Mouse (Mus musculus): ENCODE data around the gene Tent2. TPM values are rescaled to one million over a fixed set of nuclear protein-coding genes. Genes with fewer than 3 reads are reported as not detected.
"Not testable (repeated sequence)": the region's sequence is repeated elsewhere in the genome, so short reads cannot be mapped to it uniquely, and the experiment has no call there.

Tent2 gene
- polyA plus RNA-seq, 2 experiments: 23.3 to 35.8 TPM

DNA sequence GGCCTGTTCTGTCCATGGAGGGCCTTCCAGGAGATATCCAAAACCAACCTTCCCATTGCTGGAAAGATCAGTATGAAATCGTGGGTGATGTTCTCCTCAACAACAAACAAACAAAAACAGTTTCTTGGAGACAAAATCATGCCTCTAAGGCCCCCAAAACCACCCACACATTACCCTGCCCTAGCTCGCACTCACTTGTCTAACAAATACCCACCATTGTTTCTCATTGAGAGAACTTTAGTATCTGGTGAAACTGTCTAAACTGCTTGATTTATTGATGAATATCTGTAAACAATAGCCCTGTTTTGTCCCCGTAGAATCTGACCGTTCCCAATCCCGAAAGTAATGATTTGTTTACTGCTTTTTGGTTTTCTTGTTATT is 451 bp upstream of the Tent2 start:
- 47% methylated on average over 5 of the region's 5 CpGs for WGBS (ENCODE audit: insufficient replicate concordance)
- Histone ChIP-seq H3K4me2 (ENCODE audit: low read depth) (peak overlapping the region; percentile 64), H3K9me3 (ENCODE audit: control insufficient read depth, low read length) (no peaks in the 10 kb centered on the region), H3K27ac (peak overlapping the region; percentile 32), H3K9ac (replicated peaks) (peak overlapping the region; percentile 15), H3K36me3 (replicated peaks; ENCODE audit: control insufficient read depth, insufficient read depth, low read depth) (no peaks in the 10 kb centered on the region), H3K4me3 (ENCODE audit: insufficient read depth in 1 of 2, low read depth in 2 of 2, low read length in 2 of 2) (peak overlapping the region; percentile 95 to 98), H3K27me3 (ENCODE audit: control insufficient read depth, insufficient read depth, low read length) (no peaks in the 10 kb centered on the region), H3K4me1 (replicated peaks; ENCODE audit: control insufficient read depth in 2 of 2, insufficient read depth in 2 of 2, low read length in 1 of 2) (peaks cover 5 to 13% of the 10 kb centered on the region in 2 experiments)
- ATAC-seq (ENCODE audit: insufficient read depth) (peak; percentile 19), DNase-seq (ENCODE audit: low read depth in 3 of 3, low spot score in 3 of 3) (no peak)
- TF ChIP-seq EP300 (IDR thresholded peaks at IDR 0.05; ENCODE audit: low read depth) (no peak), CTCF (IDR thresholded peaks at IDR 0.05; ENCODE audit: low read depth) (no peak)

- no peaks in the 10 kb centered on the region for H3K27me3 ChIP-seq (ENCODE audit: control insufficient read depth, insufficient read depth, low read length)
- H3K4me3 ChIP-seq (ENCODE audit: insufficient read depth in 1 of 2, low read depth in 2 of 2, low read length in 2 of 2): no peak overlapping the region
- no peak for ATAC-seq (ENCODE audit: insufficient read depth)
- no peak overlapping the region for H3K27ac ChIP-seq
- H3K36me3 ChIP-seq (replicated peaks; ENCODE audit: control insufficient read depth, insufficient read depth, low read depth): peaks cover 5% of the 10 kb centered on the region; the same call in 1 of the 2 replicates
- DNase-seq (ENCODE audit: low read depth in 3 of 3, low spot score in 3 of 3): no peak
- peaks cover 5 to 13% of the 10 kb centered on the region in 2 experiments for H3K4me1 ChIP-seq (replicated peaks; ENCODE audit: control insufficient read depth in 2 of 2, insufficient read depth in 2 of 2, low read length in 1 of 2)
- H3K9me3 ChIP-seq (ENCODE audit: control insufficient read depth, low read length): no peaks in the 10 kb centered on the region
- 70% methylated on average over 2 of the region's 2 CpGs for WGBS (ENCODE audit: insufficient replicate concordance)
- TF ChIP-seq CTCF (IDR thresholded peaks at IDR 0.05; ENCODE audit: low read depth): no peak
- no peak for TF ChIP-seq EP300 (IDR thresholded peaks at IDR 0.05; ENCODE audit: low read depth)
- no peak overlapping the region; the same call in 1 of the 2 replicates for H3K9ac ChIP-seq (replicated peaks)
- peak overlapping the region; percentile 23; the same call in 1 of the 2 replicates for H3K4me2 ChIP-seq (ENCODE audit: low read depth)
These were observed 2.8 kb downstream of the Tent2 start for GRCm38 (mm10) chr13:93189416-93189815.

DNA sequence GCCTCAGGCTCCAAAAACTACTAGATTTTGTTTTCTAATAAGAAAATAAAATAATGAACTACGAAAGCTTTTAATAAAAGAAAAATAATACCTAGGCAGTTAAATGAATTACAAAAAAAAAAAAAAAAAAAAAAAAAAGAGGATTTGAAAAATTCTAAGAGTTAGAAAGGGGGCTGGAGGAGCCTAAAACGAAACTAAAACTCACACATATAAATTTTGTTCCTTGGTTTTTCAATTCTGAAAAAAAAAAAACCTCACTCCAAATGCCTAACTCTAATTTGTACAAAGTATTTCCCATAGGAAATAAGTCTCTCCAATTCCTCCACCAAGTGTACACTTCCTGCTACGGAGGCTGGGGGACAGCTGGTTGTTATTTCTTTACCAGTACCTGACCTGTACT is 3.4 kb downstream of the Tent2 start:
- Histone ChIP-seq H3K9me3 (ENCODE audit: control insufficient read depth, low read length) (no peaks in the 10 kb centered on the region), H3K4me2 (ENCODE audit: low read depth) (no peak overlapping the region; the same call in none of the 2 replicates), H3K4me1 (replicated peaks; ENCODE audit: control insufficient read depth in 2 of 2, insufficient read depth in 2 of 2, low read length in 1 of 2) (peaks cover 5 to 13% of the 10 kb centered on the region in 2 experiments), H3K4me3 (ENCODE audit: insufficient read depth in 1 of 2, low read depth in 2 of 2, low read length in 2 of 2) (no peak overlapping the region), H3K36me3 (replicated peaks; ENCODE audit: control insufficient read depth, insufficient read depth, low read depth) (peaks cover 10% of the 10 kb centered on the region), H3K27me3 (ENCODE audit: control insufficient read depth, insufficient read depth, low read length) (no peaks in the 10 kb centered on the region), H3K27ac (no peak overlapping the region), H3K9ac (replicated peaks) (no peak overlapping the region)
- WGBS (ENCODE audit: insufficient replicate concordance): 67% methylated on average over 3 of the region's 3 CpGs
- ATAC-seq (ENCODE audit: insufficient read depth): no peak
- no peak for TF ChIP-seq EP300 (IDR thresholded peaks at IDR 0.05; ENCODE audit: low read depth)
- TF ChIP-seq CTCF (IDR thresholded peaks at IDR 0.05; ENCODE audit: low read depth): no peak
- no peak for DNase-seq (ENCODE audit: low read depth in 3 of 3, low spot score in 3 of 3)

- H3K27ac ChIP-seq; ATAC-seq (ENCODE audit: insufficient read depth); H3K9ac ChIP-seq (replicated peaks); H3K27me3 ChIP-seq (ENCODE audit: control insufficient read depth, insufficient read depth, low read length); H3K4me2 ChIP-seq (ENCODE audit: low read depth); H3K4me3 ChIP-seq (ENCODE audit: insufficient read depth in 1 of 2, low read depth in 2 of 2, low read length in 2 of 2); H3K9me3 ChIP-seq (ENCODE audit: control insufficient read depth, low read length); DNase-seq (ENCODE audit: low read depth in 3 of 3, low spot score in 3 of 3): not testable (repeated sequence)
- WGBS (ENCODE audit: insufficient replicate concordance): 85% methylated on average over 5 of the region's 5 CpGs
- peaks cover 17% of the 10 kb centered on the region for H3K36me3 ChIP-seq (replicated peaks; ENCODE audit: control insufficient read depth, insufficient read depth, low read depth)
- peaks cover 5 to 13% of the 10 kb centered on the region in 2 experiments for H3K4me1 ChIP-seq (replicated peaks; ENCODE audit: control insufficient read depth in 2 of 2, insufficient read depth in 2 of 2, low read length in 1 of 2)
These were observed 4.4 kb downstream of the Tent2 start for GRCm38 (mm10) chr13:93187792-93188191.

DNA sequence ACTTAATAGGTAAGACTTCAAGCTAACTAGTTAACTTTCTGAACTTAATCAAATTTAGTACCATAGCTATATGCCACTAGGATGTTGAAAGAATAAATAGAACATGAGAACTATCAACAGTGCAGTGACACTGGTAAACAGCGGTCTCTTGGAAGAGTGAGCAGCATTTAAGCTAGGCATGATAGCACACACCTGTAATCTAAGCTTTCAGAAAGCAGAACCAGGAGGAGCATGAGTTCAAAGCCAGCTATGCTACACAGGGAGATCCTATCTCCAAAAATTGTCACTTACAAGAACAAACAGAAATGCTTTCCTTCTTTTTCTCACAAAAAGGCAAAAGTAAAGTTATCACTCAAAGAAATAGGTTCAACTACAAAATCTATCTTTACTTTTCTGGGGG is 11.8 kb downstream of the Tent2 start:
- Histone ChIP-seq H3K4me3 (ENCODE audit: insufficient read depth in 1 of 2, low read depth in 2 of 2, low read length in 2 of 2) (no peak overlapping the region), H3K4me1 (replicated peaks; ENCODE audit: control insufficient read depth in 2 of 2, insufficient read depth in 2 of 2, low read length in 1 of 2) (peaks cover 0 to 2% of the 10 kb centered on the region in 2 experiments; a peak in 1 of 4 replicates), H3K27ac (no peak overlapping the region), H3K4me2 (ENCODE audit: low read depth) (no peak overlapping the region), H3K9ac (replicated peaks) (no peak overlapping the region), H3K9me3 (ENCODE audit: control insufficient read depth, low read length) (no peaks in the 10 kb centered on the region), H3K27me3 (ENCODE audit: control insufficient read depth, insufficient read depth, low read length) (no peaks in the 10 kb centered on the region), H3K36me3 (replicated peaks; ENCODE audit: control insufficient read depth, insufficient read depth, low read depth) (peaks cover 23% of the 10 kb centered on the region)
- TF ChIP-seq CTCF (IDR thresholded peaks at IDR 0.05; ENCODE audit: low read depth): no peak
- TF ChIP-seq EP300 (IDR thresholded peaks at IDR 0.05; ENCODE audit: low read depth): no peak
- ATAC-seq (ENCODE audit: insufficient read depth) (no peak), DNase-seq (ENCODE audit: low read depth in 3 of 3, low spot score in 3 of 3) (no peak)
- WGBS (ENCODE audit: insufficient replicate concordance): 89% methylated on average over 1 of the region's 1 CpGs

Measured in liver, embryonic 14.5 days (tissue).